Mouse (Mus musculus): ENCODE results near the gene Atp6v0d1. TPM values are rescaled to one million over a fixed set of nuclear protein-coding genes. Genes with fewer than 3 reads are reported as not detected.

Atp6v0d1 gene
- total and polyA plus RNA-seq, 3 experiments = 48.8 to 53.6 (median 51.0) TPM

- Histone ChIP-seq H3K36me3 (replicated peaks in 1 of 2; ENCODE audit: control insufficient read depth in 1 of 2, insufficient read depth in 1 of 2, low read length in 1 of 2) (peaks cover 40 to 96% of the 10 kb centered on the region in 2 experiments), H3K9me3 (replicated peaks; ENCODE audit: low read length) (no peaks in the 10 kb centered on the region), H3K9ac (ENCODE audit: insufficient read depth, low read depth) (no peak overlapping the region), H3K4me2 (ENCODE audit: insufficient read depth, low read depth, poor library complexity, severe bottlenecking) (no peak overlapping the region), H3K79me2 (replicated peaks; ENCODE audit: control insufficient read depth, extremely low read depth, insufficient read depth, poor library complexity, severe bottlenecking) (no peaks in the 10 kb centered on the region), H3K27ac (ENCODE audit: insufficient read depth, low read depth) (no peak overlapping the region), H3K4me1 (ENCODE audit: control insufficient read depth in 1 of 2, insufficient read depth in 2 of 2) (no peaks in the 10 kb centered on the region), H3K27me3 (replicated peaks) (no peaks in the 10 kb centered on the region), H3K4me3 (replicated peaks in 1 of 3; ENCODE audit: low read depth in 2 of 3, low read length in 2 of 3, poor library complexity in 1 of 3) (no peak overlapping the region)
- in situ Hi-C loops (cut with MboI; ENCODE audit: low pct_ligation_motif_present, low pct_unique_long_range_greater_than_20kb, low sequenced_read_pairs) = loop anchor here (5.0 kb wide), 1 partner anchor 35 kb away; no protein-coding TSS in a partner anchor
- no peak for TF ChIP-seq ELF1 (IDR thresholded peaks at IDR 0.05; ENCODE audit: low read depth, low read length)
- no peak for TF ChIP-seq MYC (IDR thresholded peaks at IDR 0.05; ENCODE audit: low read depth, low read length)
- no peak for TF ChIP-seq EP300 (IDR thresholded peaks at IDR 0.05; ENCODE audit: low read length)
- dilution Hi-C loops (cut with MboI; ENCODE audit: extremely low pct_ligation_motif_present, extremely low pct_unique_long_range_greater_than_20kb, low sequenced_read_pairs) = no loop called here
- DNase-seq (ENCODE audit: extremely low read depth) = no peak
Observed at GRCm38 (mm10) chr8:105527110-105527509, 38.7 kb downstream of the Atp6v0d1 start.

- H3K27me3 ChIP-seq (replicated peaks) = peaks cover 4% of the 10 kb centered on the region
- DNase-seq (ENCODE audit: extremely low read depth) = no peak
- H3K27ac ChIP-seq (ENCODE audit: insufficient read depth, low read depth) = no peak overlapping the region
- no peak overlapping the region for H3K4me2 ChIP-seq (ENCODE audit: insufficient read depth, low read depth, poor library complexity, severe bottlenecking)
- no peak for TF ChIP-seq NELFE (IDR thresholded peaks at IDR 0.05; ENCODE audit: low read depth, low read length)
- TF ChIP-seq USF2 (conservative IDR thresholded peaks at IDR 0.05; ENCODE audit: low read depth, low read length) = no peak
- TF ChIP-seq MAX (IDR thresholded peaks at IDR 0.05; ENCODE audit: low read length) = no peak
- TF ChIP-seq RCOR1 (conservative IDR thresholded peaks at IDR 0.05; ENCODE audit: low read depth, low read length) = no peak
- TF ChIP-seq MAZ (IDR thresholded peaks at IDR 0.05; ENCODE audit: low read depth, low read length) = no peak
- no peak for TF ChIP-seq E2F4 (IDR thresholded peaks at IDR 0.05; ENCODE audit: insufficient replicate concordance, low read depth, low read length)
- TF ChIP-seq PAX5 (IDR thresholded peaks at IDR 0.05; ENCODE audit: low read length) = no peak
- TF ChIP-seq JUN (IDR thresholded peaks at IDR 0.05; ENCODE audit: insufficient read depth, low read depth, low read length) = no peak
- no peak for TF ChIP-seq USF1 (IDR thresholded peaks at IDR 0.05; ENCODE audit: low read depth, low read length)
- no peak for TF ChIP-seq MAFK (IDR thresholded peaks at IDR 0.05; ENCODE audit: insufficient replicate concordance, low read length)
- TF ChIP-seq JUND (conservative IDR thresholded peaks at IDR 0.05; ENCODE audit: low read depth, low read length) = no peak
- TF ChIP-seq POLR2A (IDR thresholded peaks at IDR 0.05; ENCODE audit: low read depth, low read length) = no peak
- TF ChIP-seq CHD2 (IDR thresholded peaks at IDR 0.05; ENCODE audit: low read length) = no peak
- TF ChIP-seq KAT2A (IDR thresholded peaks at IDR 0.05; ENCODE audit: insufficient replicate concordance, low read length) = no peak
- no peak for TF ChIP-seq SIN3A (IDR thresholded peaks at IDR 0.05; ENCODE audit: low read length)
- TF ChIP-seq ETS1 (conservative IDR thresholded peaks at IDR 0.05; ENCODE audit: low read depth, low read length) = no peak
- no peak for TF ChIP-seq UBTF (IDR thresholded peaks at IDR 0.05; ENCODE audit: low read depth, low read length)
- TF ChIP-seq CHD1 (IDR thresholded peaks at IDR 0.05; ENCODE audit: low read depth, low read length) = no peak
- no peak for TF ChIP-seq GABPA (IDR thresholded peaks at IDR 0.05; ENCODE audit: insufficient replicate concordance, low read depth, low read length)
- TF ChIP-seq IRF4 (IDR thresholded peaks at IDR 0.05; ENCODE audit: low read depth, low read length) = no peak
- peaks cover 4 to 6% of the 10 kb centered on the region in 2 experiments for H3K4me1 ChIP-seq (ENCODE audit: control insufficient read depth in 1 of 2, insufficient read depth in 2 of 2)
- H3K9ac ChIP-seq (ENCODE audit: insufficient read depth, low read depth) = no peak overlapping the region
- peaks cover 30 to 73% of the 10 kb centered on the region in 2 experiments for H3K36me3 ChIP-seq (replicated peaks in 1 of 2; ENCODE audit: control insufficient read depth in 1 of 2, insufficient read depth in 1 of 2, low read length in 1 of 2)
- H3K9me3 ChIP-seq (replicated peaks; ENCODE audit: low read length) = no peaks in the 10 kb centered on the region
- H3K4me3 ChIP-seq (replicated peaks in 1 of 3; ENCODE audit: low read depth in 2 of 3, low read length in 2 of 3, poor library complexity in 1 of 3) = no peak overlapping the region
- in situ Hi-C loops (cut with MboI; ENCODE audit: low pct_ligation_motif_present, low pct_unique_long_range_greater_than_20kb, low sequenced_read_pairs) = no loop called here
- dilution Hi-C loops (cut with MboI; ENCODE audit: extremely low pct_ligation_motif_present, extremely low pct_unique_long_range_greater_than_20kb, low sequenced_read_pairs) = no loop called here
- H3K79me2 ChIP-seq (replicated peaks; ENCODE audit: control insufficient read depth, extremely low read depth, insufficient read depth, poor library complexity, severe bottlenecking) = no peaks in the 10 kb centered on the region
Observed at GRCm38 (mm10) chr8:105522890-105523289, 43.0 kb downstream of the Atp6v0d1 start.
